Mouse (Mus musculus) E14TG2a.4 (cell line): ENCODE results near the gene Rffl.

ENCODE experiments used
- H3K27me3 ChIP-seq: 2 replicates; pipeline ENCODE4 v1.6.1; 2014; ENCODE audit warnings: low read length, control low read depth; ENCODE audit not compliant: insufficient read depth
- H3K36me3 ChIP-seq: 2 replicates; pipeline ENCODE4 v1.6.1; 2014; ENCODE audit warnings: low read length, control low read depth; ENCODE audit not compliant: insufficient read depth
- H3K4me1 ChIP-seq: replicated peaks from 2 replicates; pipeline ENCODE4 v1.6.1; 2014; ENCODE audit warnings: low read depth, low read length, control low read depth
- H3K4me3 ChIP-seq: replicated peaks from 2 replicates; pipeline ENCODE4 v1.5.1; 2014; ENCODE audit warnings: mild to moderate bottlenecking, low read length
- H3K9me3 ChIP-seq: 2 replicates; pipeline ENCODE4 v1.6.1; 2014; ENCODE audit warnings: low read length, control low read depth
- CTCF ChIP-seq: conservative IDR thresholded peaks from 2 replicates; pipeline ENCODE4 v1.5.1; 2014; ENCODE audit warnings: low read length
- NANOG ChIP-seq: IDR thresholded peaks from 2 replicates; pipeline ENCODE4 v1.6.1; 2014; ENCODE audit warnings: borderline replicate concordance, low read length, mixed read lengths
- POU5F1 ChIP-seq: IDR thresholded peaks from 2 replicates; pipeline ENCODE4 v1.6.1; 2014; ENCODE audit warnings: low read length, borderline replicate concordance

Gene Rffl

GRCm38 (mm10) chr11:82871031-82871446, at the start of gene Rffl:
Rffl (minus strand) TSS chr11:82871210.
- TF ChIP-seq CTCF (peak; percentile 28), NANOG (no peak)
- H3K27me3 ChIP-seq, result peaks cover 6% of the 10 kb centered on the region; the same call in 1 of the 2 replicates
- H3K9me3 ChIP-seq, result no peaks in the 10 kb centered on the region
- no peaks in the 10 kb centered on the region for H3K36me3 ChIP-seq
- peak within 1 kb of the TSS; percentile 98 for H3K4me3 ChIP-seq
- peaks cover 48% of the 10 kb centered on the region for H3K4me1 ChIP-seq

DNA sequence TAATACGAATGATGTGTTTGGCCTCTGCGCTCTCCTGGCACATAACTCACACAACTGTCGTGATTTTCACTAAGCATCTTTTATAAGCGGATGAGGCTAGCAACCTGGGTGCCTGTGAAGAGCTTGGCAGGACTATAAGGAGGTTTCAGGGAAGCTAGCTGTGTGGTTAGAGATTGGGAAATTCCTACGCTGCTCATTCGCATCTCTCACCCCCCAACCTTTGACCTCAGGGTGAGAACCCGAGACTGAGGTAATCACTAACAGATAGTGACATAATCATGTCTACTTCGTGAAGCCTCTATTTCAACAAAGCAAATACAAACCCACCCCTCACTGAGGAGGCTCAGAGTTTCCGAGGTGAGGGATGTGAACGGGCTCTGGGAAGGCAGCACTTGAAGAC, 49.8 kb upstream of the Rffl start:
- TF ChIP-seq POU5F1, result no peak
- TF ChIP-seq CTCF, result no peak
- TF ChIP-seq NANOG, result no peak
- Histone ChIP-seq H3K4me1 (peaks cover 3% of the 10 kb centered on the region; the same call in 1 of the 2 replicates), H3K4me3 (no peak overlapping the region), H3K36me3 (no peaks in the 10 kb centered on the region), H3K27me3 (peaks cover 31% of the 10 kb centered on the region), H3K9me3 (no peaks in the 10 kb centered on the region)

DNA sequence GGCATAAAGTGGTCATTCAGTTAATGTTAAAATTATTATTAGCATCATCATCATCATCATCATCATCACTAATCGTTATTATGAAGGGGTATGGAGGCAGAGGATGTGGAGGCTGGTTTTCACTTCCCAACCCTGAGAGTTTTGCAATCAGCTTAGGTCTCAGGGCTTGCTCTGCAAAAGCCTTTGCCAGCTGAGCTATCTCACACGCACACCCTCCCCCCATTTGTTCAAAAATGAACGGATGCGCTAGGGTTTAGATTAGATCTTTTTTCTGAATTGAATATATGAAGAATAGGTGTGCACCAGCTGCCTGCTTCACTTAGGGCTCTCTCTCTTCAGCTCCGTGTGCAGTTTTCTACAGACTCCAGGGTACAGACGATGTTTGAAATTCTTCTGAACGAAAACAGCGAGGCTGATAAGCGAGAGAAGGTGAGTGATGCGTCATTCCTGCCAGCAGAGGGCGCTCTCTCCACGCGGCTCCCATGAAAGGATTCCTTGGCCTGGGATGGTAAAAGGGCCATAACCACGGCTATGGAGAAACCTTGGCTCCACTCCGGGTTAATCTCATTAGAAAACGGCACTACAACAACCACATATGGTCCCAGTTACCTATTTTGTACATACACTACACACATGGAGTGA, 43.8 kb upstream of the Rffl start:
- no peaks in the 10 kb centered on the region for H3K9me3 ChIP-seq
- peaks cover 53% of the 10 kb centered on the region for H3K27me3 ChIP-seq
- H3K4me1 ChIP-seq, result peaks cover 29% of the 10 kb centered on the region
- H3K36me3 ChIP-seq, result no peaks in the 10 kb centered on the region
- TF ChIP-seq NANOG, result no peak
- TF ChIP-seq CTCF, result peak; percentile 88
- no peak overlapping the region for H3K4me3 ChIP-seq

DNA sequence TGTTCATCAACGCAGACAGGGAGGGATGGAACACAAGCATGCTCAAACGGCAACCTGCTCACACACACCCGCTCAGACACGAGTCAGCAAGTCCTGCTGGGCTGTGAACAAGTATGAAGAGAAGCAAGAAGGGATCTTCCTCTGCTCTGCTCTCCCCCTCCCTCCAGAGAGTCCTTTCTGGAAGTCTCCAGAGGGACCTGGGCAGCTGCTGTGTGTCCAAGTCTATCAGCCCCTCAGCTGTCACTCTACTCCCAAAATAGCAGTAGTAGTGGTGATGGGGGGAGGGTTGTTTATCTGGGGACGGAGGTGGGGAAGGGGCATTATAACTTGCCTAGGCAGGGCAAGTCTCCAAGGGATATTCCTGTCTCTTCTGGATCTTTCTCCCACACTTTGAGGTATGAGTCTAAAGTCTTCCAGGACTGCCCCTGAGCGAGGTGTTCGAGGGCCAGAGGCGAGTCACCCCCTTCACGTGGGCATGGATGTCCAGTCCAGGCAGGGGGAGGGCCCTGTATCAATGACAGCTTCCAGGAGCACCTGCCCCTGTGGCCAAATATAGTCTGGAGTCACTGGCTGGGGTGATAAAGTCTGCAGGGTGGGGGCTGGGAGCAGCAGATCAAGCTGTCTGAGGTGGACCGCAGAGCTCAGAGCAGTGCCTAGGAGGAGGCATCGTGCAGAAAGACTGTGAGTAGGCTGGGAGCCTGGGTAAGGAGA, 39.8 kb upstream of the Rffl start:
- H3K9me3 ChIP-seq, result no peaks in the 10 kb centered on the region
- H3K36me3 ChIP-seq, result peaks cover 17% of the 10 kb centered on the region
- no peak overlapping the region for H3K4me3 ChIP-seq
- peaks cover 50% of the 10 kb centered on the region for H3K4me1 ChIP-seq
- peaks cover 40% of the 10 kb centered on the region for H3K27me3 ChIP-seq
- no peak for TF ChIP-seq NANOG
- no peak for TF ChIP-seq CTCF
- no peak for TF ChIP-seq POU5F1

- no peak within 1 kb of the TSS for H3K4me3 ChIP-seq
- H3K9me3 ChIP-seq, result no peaks in the 10 kb centered on the region
- H3K27me3 ChIP-seq, result peaks cover 40% of the 10 kb centered on the region
- TF ChIP-seq CTCF (no peak), POU5F1 (no peak), NANOG (no peak)
- H3K36me3 ChIP-seq, result peaks cover 23% of the 10 kb centered on the region
- peaks cover 56% of the 10 kb centered on the region for H3K4me1 ChIP-seq
These were observed 39.2 kb upstream of the Rffl start, which contains the start of gene Unc45b for GRCm38 (mm10) chr11:82910250-82910649. Unc45b (plus strand) TSS chr11:82910550.

GRCm38 (mm10) chr11:82908608-82908989, 37.6 kb upstream of the Rffl start:
- Histone ChIP-seq H3K36me3 (peaks cover 40% of the 10 kb centered on the region), H3K4me3 (peak overlapping the region; percentile 95), H3K9me3 (no peaks in the 10 kb centered on the region), H3K4me1 (peaks cover 60% of the 10 kb centered on the region), H3K27me3 (peaks cover 31% of the 10 kb centered on the region)
- no peak for TF ChIP-seq NANOG
- no peak for TF ChIP-seq CTCF
- TF ChIP-seq POU5F1, result no peak

- Histone ChIP-seq H3K9me3 (no peaks in the 10 kb centered on the region), H3K4me3 (peak within 1 kb of the TSS; percentile 95), H3K27me3 (peaks cover 24% of the 10 kb centered on the region), H3K36me3 (peaks cover 46% of the 10 kb centered on the region), H3K4me1 (peaks cover 60% of the 10 kb centered on the region)
- TF ChIP-seq CTCF (peak; percentile 70), POU5F1 (no peak)
These were observed 36.9 kb upstream of the Rffl start, which contains the start of gene Nle1 for GRCm38 (mm10) chr11:82907651-82908607. Nle1 (minus strand) TSS chr11:82908411.

GRCm38 (mm10) chr11:82905816-82906215, 34.8 kb upstream of the Rffl start:
- TF ChIP-seq NANOG (no peak), POU5F1 (no peak), CTCF (no peak)
- Histone ChIP-seq H3K27me3 (peaks cover 17% of the 10 kb centered on the region), H3K4me3 (peak overlapping the region; percentile 13; the same call in 1 of the 2 replicates), H3K36me3 (peaks cover 66% of the 10 kb centered on the region), H3K4me1 (peaks cover 49% of the 10 kb centered on the region), H3K9me3 (no peaks in the 10 kb centered on the region)

DNA sequence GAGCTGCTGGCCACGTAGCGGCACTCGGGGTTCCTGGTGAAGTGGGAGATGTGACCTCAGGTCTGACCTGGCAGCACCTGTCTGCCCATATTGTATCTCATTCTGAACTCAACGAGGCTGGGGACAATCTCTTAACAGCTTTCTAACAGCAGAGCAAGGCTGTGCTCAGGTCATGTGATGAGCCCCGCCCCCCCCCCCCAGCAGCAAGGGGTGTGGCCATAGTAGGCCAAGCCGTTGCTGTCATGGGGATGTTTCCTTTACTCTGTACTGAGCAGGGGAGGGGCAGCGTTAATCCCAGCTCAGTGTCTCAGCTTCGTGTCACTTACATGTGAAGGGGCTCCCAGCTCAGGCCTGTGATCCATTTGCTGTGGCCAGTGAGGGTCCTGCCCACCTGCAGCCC, 33.9 kb upstream of the Rffl start:
- Histone ChIP-seq H3K4me1 (peaks cover 46% of the 10 kb centered on the region), H3K27me3 (peaks cover 8% of the 10 kb centered on the region), H3K36me3 (peaks cover 75% of the 10 kb centered on the region), H3K9me3 (no peaks in the 10 kb centered on the region), H3K4me3 (peak overlapping the region; percentile 43; the same call in 1 of the 2 replicates)
- no peak for TF ChIP-seq NANOG
- no peak for TF ChIP-seq CTCF
- TF ChIP-seq POU5F1, result no peak
